Comparison of ENCODE assay signal across 8 mouse cellular contexts in the genomic region with DNA sequence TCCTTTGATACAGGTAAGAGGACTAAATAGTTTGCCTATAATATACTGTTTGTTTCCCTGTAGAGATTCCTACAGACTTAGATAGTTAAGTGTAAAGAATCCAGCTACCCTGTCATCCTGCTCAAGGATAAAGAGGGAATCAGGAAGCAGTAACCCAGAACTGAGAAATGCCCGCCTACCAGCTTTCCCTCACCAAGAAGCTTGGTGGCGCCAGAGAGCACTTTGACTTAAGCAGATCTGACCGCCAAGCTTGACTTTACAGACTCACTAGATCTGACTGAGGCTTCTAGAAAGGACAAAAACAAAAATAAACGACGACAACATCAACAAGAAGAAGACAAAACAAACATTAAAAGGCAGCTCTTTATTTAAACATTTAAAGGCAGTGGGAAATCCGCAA. TPM values are rescaled to one million over a fixed set of nuclear protein-coding genes. Genes with fewer than 3 reads are reported as not detected.
A peak's percentile ranks its signal among the peaks of the same experiment; 100 is the strongest.
DNase-seq lines count a peak whose midpoint lies in the region; ATAC-seq and TF ChIP-seq lines count a peak whose summit lies in the region.

No protein-coding gene starts in this region.

- 6% methylated on average over 6 of the region's 6 CpGs for WGBS in embryonic facial prominence, embryonic 13.5 days
- WGBS in heart, postnatal 0 days: 7% methylated on average over 6 of the region's 6 CpGs
- 8% methylated on average over 6 of the region's 6 CpGs for WGBS in lung, adult 2 months

- H3K27me3 ChIP-seq in ES-Bruce4 (ENCODE audit: control insufficient read depth, insufficient read depth, low read length, poor library complexity, severe bottlenecking): no peaks in the 10 kb centered on the region
- H3K27me3 ChIP-seq in embryonic facial prominence, embryonic 13.5 days: no peaks in the 10 kb centered on the region
- H3K27me3 ChIP-seq in heart, postnatal 0 days (ENCODE audit: control insufficient read depth, insufficient read depth, low read length): 0 out of 2 replicates have a peak, but pooled peaks cover 6% of the 10 kb centered on the region

- H3K27ac ChIP-seq in ES-Bruce4 (ENCODE audit: insufficient read depth, low read length): no peak overlapping the region
- H3K27ac ChIP-seq in embryonic facial prominence, embryonic 13.5 days: no peak overlapping the region
- no peak overlapping the region for H3K27ac ChIP-seq in heart, postnatal 0 days (ENCODE audit: low read depth)

- TF ChIP-seq CTCF in ES-Bruce4 (IDR thresholded peaks at IDR 0.05; ENCODE audit: low read depth, low read length): peak; percentile 51
- peak; percentile 73 for TF ChIP-seq CTCF in heart, postnatal 0 days (IDR thresholded peaks at IDR 0.05; ENCODE audit: low read depth)
- peak; percentile 47; the same call in 1 of the 2 replicates for TF ChIP-seq CTCF in lung, adult 2 months (IDR thresholded peaks at IDR 0.05; ENCODE audit: insufficient read depth, low read length)

- no peak overlapping the region for H3K9ac ChIP-seq in ES-Bruce4 (ENCODE audit: low read depth, poor library complexity, severe bottlenecking)
- peak overlapping the region; percentile 53; the same call in 1 of the 2 replicates for H3K9ac ChIP-seq in embryonic facial prominence, embryonic 13.5 days
- H3K9ac ChIP-seq in heart, postnatal 0 days (replicated peaks; ENCODE audit: low read depth, low read length): no peak overlapping the region

- H3K36me3 ChIP-seq in ES-Bruce4 (ENCODE audit: control insufficient read depth, insufficient read depth, low read length, poor library complexity, severe bottlenecking): peaks cover 3% of the 10 kb centered on the region; the same call in 1 of the 2 replicates
- peaks cover 12% of the 10 kb centered on the region for H3K36me3 ChIP-seq in embryonic facial prominence, embryonic 13.5 days
- no peaks in the 10 kb centered on the region for H3K36me3 ChIP-seq in heart, postnatal 0 days (replicated peaks; ENCODE audit: control insufficient read depth, insufficient read depth, low read length)

- no peaks in the 10 kb centered on the region for H3K4me1 ChIP-seq in ES-Bruce4 (ENCODE audit: control insufficient read depth, insufficient read depth, low read length)
- H3K4me1 ChIP-seq in embryonic facial prominence, embryonic 13.5 days: peaks cover 3% of the 10 kb centered on the region; the same call in 1 of the 2 replicates
- H3K4me1 ChIP-seq in heart, postnatal 0 days (ENCODE audit: control insufficient read depth, insufficient read depth): no peaks in the 10 kb centered on the region
- H3K4me1 ChIP-seq in lung, adult 2 months (ENCODE audit: control insufficient read depth, insufficient read depth, low read length): peaks cover 3% of the 10 kb centered on the region; the same call in 1 of the 2 replicates

- no peaks in the 10 kb centered on the region for H3K9me3 ChIP-seq in ES-Bruce4 (replicated peaks; ENCODE audit: control insufficient read depth, insufficient read depth, low read length, poor library complexity, severe bottlenecking)
- no peaks in the 10 kb centered on the region for H3K9me3 ChIP-seq in embryonic facial prominence, embryonic 13.5 days
- no peaks in the 10 kb centered on the region for H3K9me3 ChIP-seq in heart, postnatal 0 days (replicated peaks; ENCODE audit: control insufficient read depth, low read length)

- no peak for TF ChIP-seq EP300 in ES-Bruce4 (IDR thresholded peaks at IDR 0.05; ENCODE audit: insufficient read depth, low read depth, low read length)
- no peak for TF ChIP-seq EP300 in heart, postnatal 0 days (IDR thresholded peaks at IDR 0.05; ENCODE audit: low read depth)

- no peak for TF ChIP-seq POLR2A in ES-Bruce4 (IDR thresholded peaks at IDR 0.05; ENCODE audit: insufficient read depth, low read length)
- TF ChIP-seq POLR2A in lung, adult 2 months (IDR thresholded peaks at IDR 0.05; ENCODE audit: borderline replicate concordance, extremely low read depth, low read depth, low read length): no peak

- H3K4me3 ChIP-seq in ES-Bruce4 (ENCODE audit: low read depth, low read length): no peak overlapping the region
- peak overlapping the region; percentile 30 for H3K4me3 ChIP-seq in embryonic facial prominence, embryonic 13.5 days
- no peak overlapping the region for H3K4me3 ChIP-seq in heart, postnatal 0 days (ENCODE audit: low read depth, low read length)
- H3K4me3 ChIP-seq in lung, adult 2 months (replicated peaks; ENCODE audit: extremely low read depth, low read depth, low read length): no peak overlapping the region

- DNase-seq in adrenal gland, postnatal 14 days: peak; percentile 80
- peak; percentile 81 for DNase-seq in heart, postnatal 0 days (ENCODE audit: low spot score)
- DNase-seq in kidney, postnatal 36 days: peak; percentile 85 to 88
- DNase-seq in lung, adult 2 months: peak; percentile 45
- peak; percentile 68 to 78 for DNase-seq in right cerebral cortex, adult 2 months (ENCODE audit: low spot score in 2 of 2)

- ATAC-seq in embryonic facial prominence, embryonic 13.5 days (ENCODE audit: insufficient number of reproducible peaks, insufficient read depth, low FRiP score, low TSS enrichment, low read depth): no peak
- ATAC-seq in heart, postnatal 0 days (ENCODE audit: insufficient read depth, low read depth): no peak; the same call in 1 of the 2 replicates
- no peak for ATAC-seq in inflammation-experienced regulatory T-cells, adult 6 months

- H3K4me2 ChIP-seq in embryonic facial prominence, embryonic 13.5 days: peak overlapping the region; percentile 76
- H3K4me2 ChIP-seq in heart, postnatal 0 days (ENCODE audit: low read depth, low read length): no peak overlapping the region

RNA-seq across cellular contexts. Expression of gene Mme, which starts 56.5 kb away (rescaled TPM):
- 78.7 and 80.3 TPM in 2 replicates for polyA plus RNA-seq in ES-Bruce4 (2011; ENCODE audit: insufficient read depth, insufficient read length, low read depth, missing spikeins)
- total RNA-seq in adrenal gland, postnatal 14 days (2021): 39.4 and 42.7 TPM in 2 replicates
- 67.4 and 86.1 TPM in 2 replicates for polyA plus RNA-seq in embryonic facial prominence, embryonic 13.5 days (2015; fragmentation: Nextera tagmentation; extraction: Ambion mirVana)
- total RNA-seq in heart, postnatal 0 days (2014; rRNA removed; ENCODE audit: low replicate concordance): 1.2 and 4.5 TPM in 2 replicates
- 0.94 and 1.1 TPM in 2 replicates for polyA plus RNA-seq in heart, postnatal 0 days (2015; fragmentation: Nextera tagmentation; extraction: Ambion mirVana)
- polyA plus RNA-seq in lung, adult 2 months (2012; rRNA removed): 12.9 and 19.1 TPM in 2 replicates
- polyA plus RNA-seq in inflammation-experienced regulatory T-cells, adult 6 months (2017; shearing (Covaris generic)): not detected
